ENCODE assay signal across 10 mouse cellular contexts in the genomic region with DNA sequence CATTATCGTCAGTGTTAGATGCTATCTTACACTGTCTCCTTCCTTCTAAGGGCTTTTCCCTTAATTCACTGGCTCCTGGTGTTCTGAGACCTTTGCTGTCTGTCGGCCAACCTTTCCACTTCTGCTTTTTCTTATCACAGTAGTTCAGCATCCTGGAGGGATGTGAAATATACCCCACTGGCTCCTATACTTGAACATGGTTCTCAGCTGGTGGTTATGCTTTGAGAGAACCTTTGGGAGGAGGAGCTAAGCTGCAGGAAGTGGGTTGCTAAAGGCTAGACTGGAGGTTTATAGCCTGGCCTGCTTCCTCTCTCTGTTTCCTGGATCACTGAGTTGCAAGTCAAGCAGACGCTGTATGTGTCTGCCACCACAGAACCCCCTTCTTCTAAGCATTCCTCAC.
DNase-seq lines count a peak whose midpoint lies in the region; ATAC-seq lines count a peak whose summit lies in the region.
"Had no signal": no experiment of that assay in that cellular context is flagged by ENCODE, and none has a peak within 500 bp of the region (broad histone marks: within the 10 kb centered on the region; RNA-seq: fewer than 3 reads in every experiment).

No protein-coding gene starts in this region.

- DNase-seq in CD8-positive naive resting alpha-beta T cell, adult 2 months (ENCODE audit: low read depth in 2 of 2, low spot score in 2 of 2), result peak; percentile 3 to 12
- peak; percentile 50 to 52 for DNase-seq in thymus, postnatal 10 days (ENCODE audit: low spot score in 2 of 2)
- DNase-seq in adrenal gland, adult 2 months, result no peak
- no peak for DNase-seq in cerebellum, postnatal 25 days
- no peak for DNase-seq in kidney, adult 11 months
- DNase-seq: adrenal gland, postnatal 25 days; cerebellum, adult 11-12 months; kidney, postnatal 14 days had no signal

- peak; percentile 76 for ATAC-seq in activated CD4-positive, CD25-positive, alpha-beta regulatory T cell, adult 4 months
- ATAC-seq in megakaryocyte, adult 5-6 weeks (ENCODE audit: poor library complexity, severe bottlenecking), result peak; percentile 98

Comparison
In these comparisons a context has a peak if more than half of its experiments do, and no peak if none do; other contexts are left out.
1. DNase-seq: peak in CD8-positive naive resting alpha-beta T cell, adult 2 months (2 of 2) and thymus, postnatal 10 days (2 of 2); none in adrenal gland, adult 2 months (single experiment), cerebellum, postnatal 25 days (0 of 2) and kidney, adult 11 months (single experiment).